Mouse (Mus musculus) heart, embryonic 11.5 days (tissue): ENCODE measurements around the gene Klf15. TPM values are rescaled to one million over a fixed set of nuclear protein-coding genes. Genes with fewer than 3 reads are reported as not detected.

Experiments
- ATAC-seq: fragments of 200-750 bp; cut with Nextera tagmentation; replicated peaks from 2 replicates; pipeline ENCODE4 v1.8.0; 2017; ENCODE audit warnings: moderate library complexity; ENCODE audit not compliant: insufficient number of reproducible peaks, low FRiP score, low TSS enrichment
- H3K27ac ChIP-seq: fragments of 300-500 bp; sonication (generic); 2 replicates; pipeline ENCODE4 v1.5.1; 2014; ENCODE audit warnings: mild to moderate bottlenecking, low read depth, low read length
- H3K27me3 ChIP-seq: fragments of 300-500 bp; sonication (generic); 2 replicates; pipeline ENCODE4 v1.6.1; 2014; ENCODE audit warnings: mild to moderate bottlenecking, low read length, mixed read lengths; ENCODE audit not compliant: control insufficient read depth, insufficient read depth
- H3K36me3 ChIP-seq: fragments of 300-500 bp; sonication (generic); 2 replicates; pipeline ENCODE4 v1.6.1; 2014; ENCODE audit warnings: mild to moderate bottlenecking, low read length, moderate library complexity, mixed read lengths; ENCODE audit not compliant: control insufficient read depth, insufficient read depth
- H3K4me1 ChIP-seq: fragments of 300-500 bp; sonication (generic); 2 replicates; pipeline ENCODE4 v1.6.1; 2014; ENCODE audit warnings: low read length; ENCODE audit not compliant: control insufficient read depth, insufficient read depth
- H3K4me2 ChIP-seq: fragments of 300-500 bp; sonication (generic); 2 replicates; pipeline ENCODE4 v1.6.1; 2014; ENCODE audit warnings: mild to moderate bottlenecking, moderate library complexity
- H3K4me3 ChIP-seq: fragments of 300-500 bp; sonication (generic); 2 replicates; pipeline ENCODE4 v1.5.1; 2014; ENCODE audit warnings: low read depth, low read length
- H3K9ac ChIP-seq: fragments of 300-500 bp; sonication (generic); 2 replicates; pipeline ENCODE4 v1.6.1; 2014; ENCODE audit warnings: mild to moderate bottlenecking, low read depth, low read length, moderate library complexity
- H3K9me3 ChIP-seq: fragments of 300-500 bp; sonication (generic); replicated peaks from 2 replicates; pipeline ENCODE4 v1.6.1; 2016; ENCODE audit warnings: low read length; ENCODE audit not compliant: control insufficient read depth
- WGBS: fragments of 180-500 bp; shearing (Covaris S2); extraction: QIAGEN DNeasy Blood & Tissue Kit; methylation state at CpG from one replicate; pipeline ENCODE4 v1.1.7; 2014; ENCODE audit not compliant: insufficient replicate concordance; 5-methylcytosine and 5-hydroxymethylcytosine counted together
- polyA plus RNA-seq: library from polyadenylated mRNA; unstranded; fragments of >200 nt; fragmentation: Nextera tagmentation; extraction: Ambion mirVana; gene quantifications from 2 replicates; pipeline ENCODE4 v1.2.1, GENCODE M21; 2014

The Klf15 gene
- polyA plus RNA-seq, 1 experiment from 2014 or later = 6.2 TPM

DNA sequence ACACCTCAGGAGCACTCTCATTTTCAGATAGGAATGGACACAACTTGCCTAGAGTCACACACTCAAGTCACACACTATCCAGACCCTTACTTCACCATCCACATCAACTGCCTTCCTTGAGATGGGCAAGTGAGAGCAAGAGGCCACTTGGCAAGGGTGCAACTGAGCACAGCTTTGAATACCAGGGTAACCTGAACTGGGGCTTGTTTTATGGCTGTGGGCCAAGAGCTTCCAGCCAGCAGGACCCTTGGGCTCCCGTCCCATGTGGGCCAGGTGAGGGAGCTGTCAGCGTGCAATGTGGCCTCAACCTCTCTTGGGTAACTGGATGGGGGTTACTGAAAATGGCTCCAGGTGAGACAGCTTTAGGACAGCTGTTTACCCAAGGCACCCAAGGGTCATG is 5.0 kb upstream of the Klf15 start:
- Histone ChIP-seq H3K36me3 (no peaks in the 10 kb centered on the region), H3K9me3 (no peaks in the 10 kb centered on the region), H3K4me1 (no peaks in the 10 kb centered on the region), H3K4me3 (no peak overlapping the region), H3K27ac (no peak overlapping the region), H3K4me2 (no peak overlapping the region), H3K27me3 (peaks cover 22% of the 10 kb centered on the region), H3K9ac (no peak overlapping the region)
- 78% methylated on average over 2 of the region's 2 CpGs for WGBS
- ATAC-seq = no peak

DNA sequence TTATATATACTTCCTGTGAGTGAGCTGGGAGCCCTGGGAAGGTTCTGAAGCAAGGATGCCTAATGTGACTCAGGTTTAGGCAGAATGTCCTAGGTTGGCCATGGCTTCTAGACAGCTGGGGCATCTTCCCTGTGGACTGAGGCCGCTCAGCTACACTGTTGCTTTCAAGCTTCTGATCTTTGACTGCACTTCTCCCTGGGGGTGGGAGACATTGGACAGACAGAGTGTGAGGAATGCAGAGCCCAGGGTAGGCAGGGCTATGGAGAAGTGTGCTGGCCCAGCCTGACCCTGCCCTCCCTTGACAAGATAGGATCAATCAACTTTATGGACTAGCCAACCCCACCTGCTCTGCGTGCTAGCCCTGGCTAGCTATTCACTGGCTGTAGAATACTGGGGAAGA is 1.2 kb upstream of the Klf15 start:
- Histone ChIP-seq H3K4me1 (peaks cover 8% of the 10 kb centered on the region), H3K36me3 (no peaks in the 10 kb centered on the region), H3K27me3 (peaks cover 24% of the 10 kb centered on the region), H3K4me2 (no peak overlapping the region), H3K4me3 (no peak overlapping the region), H3K9me3 (no peaks in the 10 kb centered on the region), H3K27ac (no peak overlapping the region), H3K9ac (no peak overlapping the region)
- 62% methylated on average over 2 of the region's 2 CpGs for WGBS
- no peak for ATAC-seq

DNA sequence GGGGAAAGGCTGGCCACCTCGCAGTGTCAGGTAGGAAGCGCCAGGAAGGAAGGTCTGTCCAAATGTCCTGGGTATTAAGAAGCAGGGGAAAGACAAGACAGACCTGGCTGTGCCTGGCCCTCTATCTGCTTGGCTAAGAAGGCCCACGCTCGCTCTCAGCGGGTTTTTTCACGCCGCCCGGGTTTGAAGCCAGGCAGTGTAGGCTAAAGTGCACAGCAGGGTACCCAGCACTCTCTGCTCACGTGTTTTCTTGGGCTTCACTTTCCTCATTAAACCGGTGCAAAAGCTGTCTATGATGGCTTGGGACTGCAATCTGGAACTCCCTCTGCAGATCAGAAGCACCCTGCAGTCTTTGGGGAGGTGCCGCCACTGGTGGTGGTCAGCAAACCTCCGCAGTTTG is 605 bp upstream of the Klf15 start:
- H3K9me3 ChIP-seq = no peaks in the 10 kb centered on the region
- H3K27ac ChIP-seq = no peak overlapping the region
- no peak overlapping the region for H3K9ac ChIP-seq
- H3K36me3 ChIP-seq = no peaks in the 10 kb centered on the region
- peak overlapping the region; percentile 72 for H3K4me3 ChIP-seq
- peaks cover 8% of the 10 kb centered on the region for H3K4me1 ChIP-seq
- H3K4me2 ChIP-seq = peak overlapping the region; percentile 100
- no peak for ATAC-seq
- WGBS = 13% methylated on average over 12 of the region's 12 CpGs
- peaks cover 24% of the 10 kb centered on the region for H3K27me3 ChIP-seq

DNA sequence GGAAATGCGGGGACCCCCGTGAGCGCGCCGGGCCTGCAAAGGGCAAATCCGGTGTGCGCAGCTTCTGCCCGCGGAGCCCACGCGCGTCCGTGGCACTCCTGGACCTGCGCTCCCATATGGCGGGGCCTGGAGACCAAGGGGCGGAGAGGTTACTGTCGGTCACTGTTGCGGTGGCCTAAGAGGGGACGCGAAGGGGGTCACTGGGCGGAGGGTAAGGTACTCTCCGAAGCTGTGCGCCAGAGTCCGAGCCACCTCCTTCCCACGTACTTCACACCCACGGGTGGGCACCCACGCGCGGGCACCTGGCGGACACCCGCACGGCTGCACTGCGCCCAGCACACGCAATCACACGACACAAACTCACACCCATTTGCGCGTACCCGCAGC is 458 bp downstream of the Klf15 start:
- peak overlapping the region; percentile 78 for H3K9ac ChIP-seq
- peaks cover 24% of the 10 kb centered on the region for H3K27me3 ChIP-seq
- peak overlapping the region; percentile 29 for H3K27ac ChIP-seq
- no peaks in the 10 kb centered on the region for H3K36me3 ChIP-seq
- ATAC-seq = peak; percentile 36; the same call in 1 of the 2 replicates
- peak overlapping the region; percentile 72 for H3K4me3 ChIP-seq
- under 1% methylated on average over 38 of the region's 38 CpGs for WGBS
- peak overlapping the region; percentile 100 for H3K4me2 ChIP-seq
- H3K9me3 ChIP-seq = no peaks in the 10 kb centered on the region
- H3K4me1 ChIP-seq = peaks cover 8% of the 10 kb centered on the region

DNA sequence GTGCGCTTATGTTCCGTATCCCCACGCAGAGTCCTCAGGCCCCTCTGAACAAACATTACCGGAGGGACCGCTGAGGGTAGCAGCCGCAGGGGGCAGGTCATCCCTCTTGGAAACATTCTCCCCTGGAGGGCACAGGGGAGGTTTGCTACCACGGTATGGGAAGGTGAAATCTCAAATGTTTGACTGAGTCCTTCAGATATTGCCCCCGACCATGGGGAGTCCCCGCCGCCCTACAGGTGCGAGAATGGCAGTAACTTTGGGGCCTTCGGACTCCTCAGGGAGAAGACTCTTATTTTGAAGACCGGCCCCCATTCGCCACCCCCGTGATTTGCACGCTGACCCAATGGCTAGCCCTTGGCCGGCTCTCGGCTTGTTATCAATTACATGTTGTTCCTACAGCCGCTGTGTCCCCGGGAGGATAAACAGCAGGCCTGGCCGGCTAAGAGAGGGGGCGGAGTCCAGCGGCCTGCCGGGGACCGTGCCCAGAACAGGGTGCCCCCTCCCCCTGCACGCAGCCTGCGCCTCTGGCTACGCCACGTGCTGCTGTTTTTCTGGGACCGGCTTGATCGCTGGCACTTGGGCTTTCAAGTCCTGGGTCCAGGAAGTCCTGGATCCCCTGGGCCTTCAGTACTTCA is 969 bp downstream of the Klf15 start:
- Histone ChIP-seq H3K4me3 (peak overlapping the region; percentile 72), H3K27ac (peak overlapping the region; percentile 29), H3K4me2 (peak overlapping the region; percentile 100), H3K4me1 (peaks cover 8% of the 10 kb centered on the region), H3K9me3 (no peaks in the 10 kb centered on the region), H3K9ac (peak overlapping the region; percentile 78), H3K27me3 (peaks cover 22% of the 10 kb centered on the region), H3K36me3 (no peaks in the 10 kb centered on the region)
- peak; percentile 77 for ATAC-seq
- WGBS = under 1% methylated on average over 31 of the region's 31 CpGs

DNA sequence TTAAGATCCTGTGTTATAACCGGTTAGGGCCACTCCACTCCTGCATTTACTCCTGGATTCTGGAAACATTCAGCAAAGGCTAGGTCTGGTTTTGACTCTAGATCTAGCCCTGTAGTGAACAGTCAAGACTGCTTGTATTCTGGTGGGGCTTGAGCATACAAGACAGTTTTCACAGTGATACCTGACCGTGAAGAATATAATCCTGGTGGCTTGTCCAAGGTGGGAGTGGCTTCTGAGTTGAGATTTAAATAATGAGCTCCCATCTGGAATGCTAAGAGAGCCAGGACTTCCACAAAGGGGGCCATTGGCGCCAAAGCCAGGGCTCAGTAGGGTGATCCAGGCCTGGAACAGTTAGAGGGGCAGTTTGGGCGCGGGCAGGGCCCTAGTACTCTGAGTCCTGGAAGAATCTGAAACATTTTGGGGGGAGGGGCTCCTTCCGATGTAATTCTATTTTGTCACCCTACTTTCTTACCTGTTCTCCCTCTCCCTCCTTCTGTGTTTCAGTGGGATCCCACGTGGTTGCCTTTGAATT is 1.6 kb downstream of the Klf15 start:
- no peaks in the 10 kb centered on the region for H3K36me3 ChIP-seq
- no peaks in the 10 kb centered on the region for H3K9me3 ChIP-seq
- H3K4me3 ChIP-seq = peak overlapping the region; percentile 72
- H3K9ac ChIP-seq = peak overlapping the region; percentile 54
- no peak for ATAC-seq
- H3K27me3 ChIP-seq = peaks cover 22% of the 10 kb centered on the region
- peaks cover 8% of the 10 kb centered on the region for H3K4me1 ChIP-seq
- 33% methylated on average over 7 of the region's 7 CpGs for WGBS
- H3K27ac ChIP-seq = peak overlapping the region; percentile 29; the same call in 1 of the 2 replicates
- peak overlapping the region; percentile 100 for H3K4me2 ChIP-seq

DNA sequence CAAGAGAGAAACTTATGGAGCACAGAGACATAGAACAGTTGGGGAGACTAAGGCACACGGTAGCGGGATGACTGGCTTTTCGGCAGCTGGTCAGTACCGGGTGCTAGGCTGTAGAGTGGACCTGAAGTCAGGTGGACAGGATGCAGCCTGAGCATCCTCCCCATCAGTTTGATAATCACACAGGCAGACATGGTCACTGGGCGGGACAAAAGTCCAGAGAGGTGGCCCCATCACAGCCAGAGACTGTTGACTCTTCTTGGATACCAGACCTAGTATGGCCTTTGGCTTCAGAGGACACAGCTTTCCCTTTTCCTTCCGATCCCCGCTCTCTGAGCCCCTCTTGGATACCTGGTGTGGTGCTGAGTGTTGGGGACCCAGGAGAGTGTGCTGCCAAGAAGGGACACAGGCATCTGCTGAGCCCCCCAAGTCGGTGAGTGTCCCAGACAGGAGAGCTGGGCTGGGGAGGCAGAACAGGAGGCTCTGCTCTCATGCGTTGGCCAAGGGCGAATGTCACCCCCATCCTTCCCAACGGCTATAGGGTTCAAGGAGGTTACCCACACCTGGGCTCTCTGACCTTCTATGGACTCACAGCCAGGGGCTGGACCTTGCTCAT is 2.8 kb downstream of the Klf15 start:
- H3K36me3 ChIP-seq = no peaks in the 10 kb centered on the region
- H3K4me3 ChIP-seq = no peak overlapping the region
- no peak overlapping the region for H3K9ac ChIP-seq
- H3K9me3 ChIP-seq = no peaks in the 10 kb centered on the region
- peaks cover 8% of the 10 kb centered on the region for H3K4me1 ChIP-seq
- ATAC-seq = no peak
- peaks cover 17% of the 10 kb centered on the region for H3K27me3 ChIP-seq
- H3K27ac ChIP-seq = no peak overlapping the region
- WGBS = 89% methylated on average over 11 of the region's 11 CpGs
- H3K4me2 ChIP-seq = no peak overlapping the region

DNA sequence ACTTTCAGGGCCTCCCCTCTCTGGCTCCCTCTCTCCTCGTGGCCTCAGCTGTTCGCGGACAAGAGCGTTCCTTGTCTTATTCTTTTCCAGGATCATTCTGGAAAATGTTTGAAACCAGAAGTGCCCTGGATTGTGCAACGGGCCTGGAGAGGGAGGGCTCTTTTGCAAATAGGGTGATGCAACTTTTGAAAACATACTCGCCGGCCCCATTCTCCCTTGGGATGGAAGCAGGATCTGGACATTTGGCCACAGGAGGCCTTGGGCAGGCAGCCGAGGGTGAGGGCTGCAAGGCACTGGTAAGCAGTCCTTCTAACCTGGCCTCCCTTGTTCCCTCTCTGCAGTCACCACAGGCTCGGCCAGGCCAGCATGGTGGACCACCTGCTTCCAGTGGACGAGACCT is 3.7 kb downstream of the Klf15 start:
- 79% methylated on average over 10 of the region's 10 CpGs for WGBS
- H3K4me2 ChIP-seq = no peak overlapping the region
- ATAC-seq = no peak

More for the DNA sequence above, 3.7 kb downstream of the Klf15 start:
- no peak overlapping the region for H3K27ac ChIP-seq
- H3K27me3 ChIP-seq = peaks cover 12% of the 10 kb centered on the region; the same call in 1 of the 2 replicates
- H3K9ac ChIP-seq = no peak overlapping the region
- no peaks in the 10 kb centered on the region for H3K36me3 ChIP-seq
- no peaks in the 10 kb centered on the region for H3K9me3 ChIP-seq
- no peak overlapping the region for H3K4me3 ChIP-seq
- H3K4me1 ChIP-seq = peaks cover 13% of the 10 kb centered on the region
